Mouse (Mus musculus): ENCODE data around the gene Pgbd5. TPM values are rescaled to one million over a fixed set of nuclear protein-coding genes. Genes with fewer than 3 reads are reported as not detected.

Pgbd5 gene
- total RNA-seq, 2 experiments from 2014 or later: 291 to 304 TPM

DNA sequence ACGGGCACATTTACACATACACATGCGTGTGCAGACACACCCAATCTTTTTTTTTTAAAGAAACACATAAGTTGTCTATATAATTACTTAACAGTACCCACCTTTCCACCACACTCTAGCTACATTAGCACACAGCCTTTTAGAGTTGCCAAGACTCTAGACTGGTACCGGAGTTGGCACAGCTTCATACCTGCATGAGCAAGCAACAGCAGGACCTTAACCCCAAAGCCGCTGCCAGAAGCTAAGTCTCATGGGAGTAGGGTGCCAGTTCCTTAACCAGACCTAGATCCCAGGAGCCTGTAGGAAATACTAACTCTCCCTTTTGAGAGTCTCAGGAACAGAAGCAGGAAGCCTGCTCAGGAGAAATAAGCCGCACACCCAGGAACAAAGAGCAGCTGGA is 20.5 kb downstream of the Pgbd5 start:
- no peak for TF ChIP-seq CTCF (conservative IDR thresholded peaks at IDR 0.05)
- no peak overlapping the region for H3K4me3 ChIP-seq
- DNase-seq (ENCODE audit: low spot score in 2 of 2): no peak
- H3K27ac ChIP-seq: peak overlapping the region; percentile 77; the same call in 1 of the 2 replicates

DNA sequence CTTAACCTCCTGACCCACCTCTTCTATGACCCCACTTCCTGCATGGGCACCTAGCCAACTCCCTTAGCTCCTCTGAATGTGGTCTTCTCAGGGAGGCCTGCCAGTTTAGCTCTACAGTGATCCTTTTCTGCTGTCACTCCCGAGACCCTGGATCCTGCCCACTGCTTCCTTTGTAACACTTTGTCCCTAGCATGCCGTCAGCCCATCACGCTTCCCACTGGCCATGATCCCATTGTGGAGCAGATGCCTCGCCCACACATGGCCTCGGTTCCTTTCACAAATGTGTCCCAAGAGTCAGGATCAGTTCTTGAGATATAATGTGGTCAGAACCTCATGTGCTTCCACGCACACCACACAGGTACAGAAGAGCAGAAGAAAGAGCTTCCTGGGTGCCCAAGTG is 21.3 kb downstream of the Pgbd5 start:
- peak overlapping the region; percentile 2; the same call in 1 of the 2 replicates for H3K4me3 ChIP-seq
- TF ChIP-seq CTCF (conservative IDR thresholded peaks at IDR 0.05): no peak
- DNase-seq (ENCODE audit: low spot score in 2 of 2): peak in 1 of 2 experiments; percentile 43
- H3K27ac ChIP-seq: peak overlapping the region; percentile 77

DNA sequence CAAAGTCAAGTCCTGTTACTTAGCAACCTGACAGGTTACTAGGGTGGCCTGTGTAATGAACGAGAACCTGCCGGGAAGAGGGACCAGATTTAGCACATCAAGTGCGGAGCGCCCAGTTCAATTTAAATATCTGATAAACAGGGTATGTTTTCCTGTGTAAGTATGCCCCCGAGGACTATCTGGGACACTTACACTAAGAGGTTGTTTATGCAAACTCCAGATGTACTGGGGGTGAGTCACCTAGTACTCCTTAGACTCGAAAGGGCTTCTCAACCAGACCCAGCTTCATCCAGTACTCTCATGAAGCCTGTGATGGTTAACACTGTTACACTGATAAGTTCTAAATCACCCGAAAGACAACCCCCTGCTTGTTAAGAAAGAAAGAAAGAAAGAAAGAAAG is 22.8 kb downstream of the Pgbd5 start:
- TF ChIP-seq CTCF (conservative IDR thresholded peaks at IDR 0.05): no peak
- DNase-seq (ENCODE audit: low spot score in 2 of 2): no peak

DNA sequence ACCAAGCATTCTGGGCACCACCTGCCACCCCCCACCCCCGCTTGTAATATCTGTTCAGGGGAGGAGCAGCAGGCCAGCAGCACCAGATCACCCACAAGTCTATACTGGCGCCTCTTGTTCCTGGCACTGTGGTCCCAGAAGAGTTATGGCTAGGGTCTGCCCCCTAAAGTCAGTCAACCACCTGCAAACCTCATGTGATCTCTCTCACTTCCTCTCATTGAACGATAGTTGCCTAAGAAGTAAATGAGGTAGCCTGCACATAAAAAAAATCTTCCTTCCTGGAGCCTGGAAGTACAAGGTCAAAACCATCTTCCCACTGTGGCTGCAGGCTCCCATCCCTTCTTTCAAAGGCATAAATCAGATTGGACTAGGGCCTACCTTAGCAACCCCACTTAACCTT is 23.7 kb downstream of the Pgbd5 start:
- Histone ChIP-seq H3K4me3 (no peak overlapping the region), H3K27ac (peak overlapping the region; percentile 67)
- TF ChIP-seq CTCF (conservative IDR thresholded peaks at IDR 0.05): no peak
- DNase-seq (ENCODE audit: low spot score in 2 of 2): no peak

More for the DNA sequence above, 22.8 kb downstream of the Pgbd5 start:
- H3K4me3 ChIP-seq: no peak overlapping the region
- H3K27ac ChIP-seq: peak overlapping the region; percentile 67

DNA sequence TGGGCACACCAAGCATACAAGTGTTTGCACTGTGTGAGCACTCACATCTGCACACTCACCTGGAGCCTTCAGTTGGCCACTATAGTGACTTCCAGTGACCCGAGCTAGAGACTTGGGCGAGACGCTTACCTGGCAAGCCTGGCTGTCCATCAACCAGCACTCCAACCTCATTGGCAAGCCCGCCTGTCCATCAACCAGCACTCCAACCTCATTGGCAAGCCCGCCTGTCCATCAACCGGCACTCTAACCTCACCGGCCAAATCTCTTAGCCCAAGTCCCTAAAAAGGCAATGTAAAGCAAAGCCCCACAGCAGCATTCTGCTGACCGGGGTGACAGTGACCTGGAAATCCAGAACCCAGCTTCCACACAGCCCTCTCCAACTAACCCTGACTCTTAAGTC is 24.5 kb downstream of the Pgbd5 start:
- Histone ChIP-seq H3K27ac (peak overlapping the region; percentile 67), H3K4me3 (no peak overlapping the region)
- peak in 1 of 2 experiments; percentile 60 for DNase-seq (ENCODE audit: low spot score in 2 of 2)
- TF ChIP-seq CTCF (conservative IDR thresholded peaks at IDR 0.05): no peak

DNA sequence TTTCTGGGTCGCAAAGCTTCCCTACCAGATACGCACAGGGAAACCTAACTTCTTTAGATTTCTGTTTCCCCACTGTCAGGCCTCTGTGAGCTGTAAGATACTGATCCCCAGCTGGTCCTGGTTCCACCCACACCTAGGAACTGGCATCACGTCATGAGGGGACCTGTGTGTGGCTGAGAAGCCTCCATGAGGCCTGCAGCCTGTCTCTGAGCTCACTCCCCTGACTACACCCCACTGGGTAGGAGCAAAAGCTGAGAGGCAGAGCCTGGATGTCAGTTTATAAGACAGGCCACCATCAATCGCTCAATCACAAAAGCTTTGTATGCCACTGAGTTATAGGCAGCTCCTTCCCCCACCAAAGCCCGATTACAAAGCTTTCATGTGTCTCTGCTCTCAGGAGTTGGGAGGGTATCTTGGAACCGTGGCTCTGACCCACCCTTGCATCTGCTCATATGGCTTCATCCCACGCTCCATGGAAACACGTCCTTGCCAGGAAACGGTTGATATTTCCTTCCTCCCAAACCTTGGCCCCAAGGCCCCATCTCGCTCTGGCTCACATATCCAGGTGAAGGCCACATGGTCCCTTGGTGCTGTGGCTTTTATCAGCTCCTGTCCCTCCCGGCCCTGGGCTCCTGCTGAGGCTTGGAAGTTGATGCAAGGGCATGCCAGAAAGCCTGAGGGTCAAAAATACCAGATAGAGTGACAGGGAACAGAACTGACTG is 26.1 kb downstream of the Pgbd5 start:
- peak overlapping the region; percentile 6; the same call in 1 of the 2 replicates for H3K4me3 ChIP-seq
- no peak for TF ChIP-seq CTCF (conservative IDR thresholded peaks at IDR 0.05)
- peak in 1 of 2 experiments; percentile 62 for DNase-seq (ENCODE audit: low spot score in 2 of 2)
- peak overlapping the region; percentile 78 for H3K27ac ChIP-seq

DNA sequence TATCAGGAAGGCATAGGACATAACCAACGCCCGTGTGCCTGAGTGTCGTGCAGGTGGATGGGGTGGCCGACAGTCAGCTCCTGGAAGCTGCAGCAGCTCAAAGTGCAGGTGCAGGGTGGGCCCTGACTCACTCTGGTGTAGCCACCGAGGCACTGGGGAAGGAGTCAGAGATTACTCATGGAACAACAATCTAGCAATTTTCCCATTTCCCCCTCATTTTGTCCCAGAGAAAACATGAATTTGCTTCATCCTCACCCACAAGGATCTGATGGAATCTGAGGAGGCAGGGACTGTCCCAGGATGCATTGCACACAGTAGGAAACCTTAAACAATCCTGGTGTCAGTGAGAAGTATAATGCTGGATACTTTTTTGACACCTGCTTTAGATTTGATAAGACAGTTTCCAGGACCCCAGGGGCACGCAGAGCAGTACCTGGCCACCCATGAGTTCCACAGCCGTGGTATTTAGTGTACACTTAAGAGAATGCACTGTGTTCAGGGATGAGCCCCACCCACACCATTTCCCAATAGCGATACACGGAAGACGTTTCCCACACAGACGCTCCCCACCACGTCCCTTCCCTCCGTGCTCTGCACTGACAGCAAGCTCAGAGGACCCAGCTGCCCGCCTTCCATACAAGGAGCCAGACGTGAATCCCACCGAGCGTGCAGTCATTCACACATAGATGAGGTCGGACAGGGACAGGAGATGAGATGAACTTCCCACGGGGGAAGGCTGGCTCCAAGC is 26.8 kb downstream of the Pgbd5 start:
- peak overlapping the region; percentile 78 for H3K27ac ChIP-seq
- no peak overlapping the region for H3K4me3 ChIP-seq
- TF ChIP-seq CTCF (conservative IDR thresholded peaks at IDR 0.05): no peak
- peak in 1 of 2 experiments; percentile 46 for DNase-seq (ENCODE audit: low spot score in 2 of 2)

DNA sequence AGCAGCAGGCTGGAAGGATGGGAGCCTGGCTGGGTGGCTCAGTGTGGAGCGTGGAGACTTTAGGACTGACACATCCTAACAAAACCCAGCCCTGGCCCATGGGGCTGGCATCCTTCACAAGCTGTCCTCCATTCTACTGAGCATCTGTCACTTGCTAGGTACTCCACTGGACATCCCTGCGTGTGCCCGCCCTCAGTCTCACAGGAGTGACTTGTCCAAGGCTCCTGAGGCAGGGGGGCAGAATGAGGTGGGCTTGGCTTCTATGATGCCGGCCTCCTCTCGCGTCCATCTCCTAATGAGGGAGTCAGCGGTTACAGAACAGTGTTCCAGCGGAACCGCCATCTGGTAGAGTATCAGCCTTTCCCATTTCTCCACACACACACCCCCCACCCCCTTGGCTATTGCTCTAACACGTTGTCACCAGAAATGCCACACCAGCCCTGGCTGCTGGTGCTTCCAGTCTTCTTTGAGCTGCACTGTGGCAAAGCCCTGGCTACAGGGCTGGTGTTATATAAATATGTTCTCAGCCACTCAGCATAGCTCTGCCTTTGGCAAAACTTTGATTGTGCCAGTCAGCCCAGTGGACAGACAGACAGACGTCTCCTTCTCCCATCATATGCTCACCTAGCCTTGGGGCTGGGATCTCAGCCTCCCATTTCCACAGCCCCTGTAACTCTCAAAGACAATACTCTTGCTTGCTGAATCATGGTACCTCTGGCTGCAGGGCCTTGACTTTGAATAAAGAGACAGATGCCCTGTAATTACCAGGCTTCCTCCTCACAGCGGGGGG is 34.8 kb downstream of the Pgbd5 start:
- Histone ChIP-seq H3K27ac (peak overlapping the region; percentile 74; the same call in 1 of the 2 replicates), H3K4me3 (no peak overlapping the region)
- no peak for TF ChIP-seq CTCF (conservative IDR thresholded peaks at IDR 0.05)
- no peak for DNase-seq (ENCODE audit: low spot score in 2 of 2)

DNA sequence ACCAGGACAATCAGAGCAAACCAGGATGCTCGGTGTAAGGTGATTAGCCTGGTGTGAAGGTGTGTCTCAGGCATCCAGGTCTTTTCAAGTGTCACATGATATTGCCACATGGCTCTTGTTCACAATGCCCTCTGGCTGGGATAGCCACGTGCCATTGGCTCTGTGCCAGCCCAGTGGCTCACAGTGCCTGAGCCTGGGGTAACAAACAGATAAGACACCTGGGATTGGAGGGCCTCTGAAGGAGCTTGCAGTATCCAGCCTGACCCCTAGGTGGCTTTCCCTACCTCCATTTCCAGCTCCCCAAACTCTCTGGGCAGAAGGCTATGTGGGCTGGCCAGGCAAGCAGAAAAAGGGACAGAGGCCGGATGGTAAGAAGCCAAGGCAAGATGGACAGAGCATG is 35.6 kb downstream of the Pgbd5 start:
- TF ChIP-seq CTCF (conservative IDR thresholded peaks at IDR 0.05): peak; percentile 82
- H3K4me3 ChIP-seq: no peak overlapping the region
- no peak for DNase-seq (ENCODE audit: low spot score in 2 of 2)
- peak overlapping the region; percentile 74 for H3K27ac ChIP-seq

DNA sequence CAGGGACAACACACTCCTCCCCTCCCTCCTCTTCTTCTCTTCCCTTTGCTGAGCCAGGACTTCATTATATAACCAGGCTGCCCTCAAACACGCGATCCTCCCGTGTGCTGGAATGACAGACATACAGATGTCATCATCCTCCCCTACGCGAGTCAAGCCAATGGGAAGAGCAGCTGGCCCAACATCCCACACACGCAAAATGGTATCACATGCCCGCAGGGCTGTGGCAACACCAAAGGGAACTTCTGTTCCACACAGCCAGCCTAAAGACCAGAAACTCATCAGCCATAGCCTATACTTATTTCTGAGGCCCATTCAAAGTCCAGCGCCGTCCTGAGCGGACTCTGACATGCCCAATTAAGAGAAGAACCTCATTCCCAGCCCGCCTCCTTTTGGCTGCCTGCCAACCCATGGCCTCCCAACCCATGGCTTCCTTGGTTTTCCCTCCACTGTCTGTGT is 40.0 kb downstream of the Pgbd5 start:
- no peak for TF ChIP-seq CTCF (conservative IDR thresholded peaks at IDR 0.05)
- H3K4me3 ChIP-seq: no peak overlapping the region
- H3K27ac ChIP-seq: peak overlapping the region; percentile 92
- DNase-seq (ENCODE audit: low spot score in 2 of 2): peak; percentile 62 to 66

DNA sequence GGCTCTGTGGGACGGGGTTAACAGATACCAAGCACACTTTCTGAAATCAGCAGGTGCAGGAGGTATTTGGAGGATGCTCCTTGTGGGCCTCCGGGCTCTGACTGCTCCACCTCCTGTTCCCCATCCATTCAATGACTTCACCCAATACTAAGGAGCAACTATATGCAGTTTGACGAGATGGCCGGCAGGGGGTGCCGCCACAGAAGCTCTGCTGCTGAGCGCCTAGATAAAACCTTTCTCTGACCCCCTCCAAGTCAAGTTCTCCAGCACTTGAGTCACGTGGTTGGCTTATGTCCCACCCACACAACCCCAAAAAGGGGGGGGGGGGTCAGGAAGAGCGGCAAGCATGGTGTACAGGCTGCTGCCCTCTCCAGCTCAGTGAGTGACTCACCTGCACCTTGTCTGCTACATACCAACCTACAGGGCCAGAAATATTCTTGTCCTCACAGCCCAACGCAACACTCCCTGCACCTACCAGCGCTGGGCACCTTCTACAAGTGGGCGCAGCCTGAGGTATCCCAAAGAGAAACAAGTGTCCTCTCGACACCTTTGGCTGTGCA is 40.5 kb downstream of the Pgbd5 start:
- no peak for DNase-seq (ENCODE audit: low spot score in 2 of 2)
- H3K4me3 ChIP-seq: no peak overlapping the region; the same call in 1 of the 2 replicates
- TF ChIP-seq CTCF (conservative IDR thresholded peaks at IDR 0.05): peak; percentile 77
- H3K27ac ChIP-seq: peak overlapping the region; percentile 92

DNA sequence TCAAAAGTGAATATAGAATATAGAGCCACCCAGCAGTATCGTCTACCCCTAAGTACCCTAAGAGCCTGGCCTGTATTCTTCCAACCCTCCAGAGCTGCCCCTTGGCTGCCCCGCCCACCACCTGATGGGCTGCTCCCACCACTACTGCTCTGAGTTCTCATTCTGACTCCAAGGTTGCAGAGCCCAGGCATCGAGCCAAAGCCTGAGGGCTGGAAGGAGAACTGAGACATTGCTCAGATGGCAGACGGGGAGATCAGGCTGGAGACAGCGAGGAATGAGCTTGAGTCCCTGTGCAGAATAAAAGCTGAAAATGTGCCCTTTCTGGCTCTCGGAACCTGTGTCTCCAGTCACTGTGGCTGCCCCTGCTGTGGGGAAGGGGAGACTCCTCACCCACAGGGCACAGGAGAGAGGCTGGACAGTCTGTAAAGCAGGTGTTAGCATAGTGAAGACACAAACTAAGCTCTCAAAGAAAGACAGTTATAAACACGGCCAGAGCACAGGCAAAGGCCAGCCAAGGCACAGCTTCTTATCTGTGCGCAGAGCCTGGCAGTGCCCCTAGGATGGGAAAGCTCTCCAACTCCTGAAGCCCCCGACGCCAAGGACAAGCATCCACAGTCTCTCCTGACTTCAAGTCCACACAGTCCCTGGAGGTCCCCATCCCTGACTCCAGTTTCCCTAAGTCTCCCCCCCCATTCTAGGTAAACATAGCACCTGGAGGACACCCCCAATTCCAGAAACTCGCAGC is 42.0 kb downstream of the Pgbd5 start:
- no peak for TF ChIP-seq CTCF (conservative IDR thresholded peaks at IDR 0.05)
- Histone ChIP-seq H3K4me3 (no peak overlapping the region; the same call in 1 of the 2 replicates), H3K27ac (peak overlapping the region; percentile 92)
- no peak for DNase-seq (ENCODE audit: low spot score in 2 of 2)
